Mouse (Mus musculus) heart, adult 2 months (tissue): ENCODE results near the gene Coq7. TPM values are rescaled to one million over a fixed set of nuclear protein-coding genes. Genes with fewer than 3 reads are reported as not detected.

Experiments used
- DNase-seq, 2 experiments: peaks; one replicate each; pipeline ENCODE4 v3.0.0; 2021
- H3K27ac ChIP-seq: fragments of 200-600 bp; 2 replicates; pipeline ENCODE4 v1.8.1; 2022
- H3K27me3 ChIP-seq: fragments of 200-500 bp; 2 replicates; pipeline ENCODE4 v1.6.1; 2012; ENCODE audit warnings: mild to moderate bottlenecking, low read length, inconsistent platforms, mixed read lengths; ENCODE audit not compliant: control insufficient read depth, insufficient read depth
- H3K36me3 ChIP-seq: fragments of 200-500 bp; 2 replicates; pipeline ENCODE4 v1.6.1; 2012; ENCODE audit warnings: low read length, inconsistent platforms; ENCODE audit not compliant: control insufficient read depth, insufficient read depth
- H3K4me1 ChIP-seq: fragments of 200-500 bp; 2 replicates; pipeline ENCODE4 v1.6.1; 2011; ENCODE audit warnings: low read length; ENCODE audit not compliant: control insufficient read depth, insufficient read depth
- H3K4me3 ChIP-seq: fragments of 200-600 bp; 2 replicates; pipeline ENCODE4 v1.8.1; 2022
- H3K79me2 ChIP-seq: fragments of 200-500 bp; replicated peaks from 2 replicates; pipeline ENCODE4 v1.6.1; 2012; ENCODE audit warnings: mild to moderate bottlenecking, inconsistent platforms, low read length, moderate library complexity, mixed read lengths; ENCODE audit not compliant: control insufficient read depth, insufficient read depth
- H3K9ac ChIP-seq: fragments of 200-500 bp; 2 replicates; pipeline ENCODE4 v1.6.1; 2012; ENCODE audit warnings: low read depth, mild to moderate bottlenecking, control low read depth, inconsistent platforms, low read length, mixed read lengths
- CTCF ChIP-seq: fragments of 200-600 bp; IDR thresholded peaks from 2 replicates; pipeline ENCODE4 v1.8.1; 2022; ENCODE audit warnings: antibody characterized with exemption, mild to moderate bottlenecking, moderate library complexity
- EP300 ChIP-seq: fragments of 200-500 bp; IDR thresholded peaks from 2 replicates; pipeline ENCODE4 v1.6.1; 2011; ENCODE audit warnings: low read depth, low read length, control low read depth; ENCODE audit not compliant: insufficient read depth
- POLR2A ChIP-seq: fragments of 200-500 bp; IDR thresholded peaks from 2 replicates; pipeline ENCODE4 v1.6.1; 2011; ENCODE audit warnings: mild to moderate bottlenecking, low read depth, low read length, control low read depth; ENCODE audit not compliant: insufficient read depth
- WGBS: fragments of 180-500 bp; shearing (Covaris S2); methylation state at CpG from one replicate; pipeline ENCODE4 v1.1.7; 2018; 5-methylcytosine and 5-hydroxymethylcytosine counted together
- intact Hi-C: fragments of 180-260 bp; cut with DNase I; formaldehyde crosslinking; loops from one replicate; pipeline ENCODE4 v1.15.1; 2025
- long read RNA-seq: library from polyadenylated mRNA; stranded (forward); transcript quantifications from one replicate; pipeline ENCODE4 v2.0.0, GENCODE M21; 2021
- polyA plus RNA-seq: library from polyadenylated mRNA; depleted of rRNA; stranded (reverse); fragments of >200 nt; gene quantifications from 2 replicates; pipeline ENCODE4 v1.2.3, GENCODE M21; 2012; rRNA removed
- total RNA-seq, 2 experiments: library from RNA; stranded (reverse); gene quantifications; 2 replicates each; pipeline ENCODE4 v1.2.3; 2021

The Coq7 gene
- total RNA-seq (100 to 1,000 TPM; 110 to 128 TPM), polyA plus RNA-seq (151 TPM in 2 replicates)
- long read RNA-seq, transcript Coq7-201 (6 exons, 914 nt), result major isoform, 125 of 131 reads
- long read RNA-seq, partial matches to known transcripts, result 2 of 131 reads
- long read RNA-seq, other reads (novel, unspliced or antisense), result 4 of 131 reads

GRCm38 (mm10) chr7:118533178-118533578 lies at the start of gene Coq7:
Coq7 (minus strand) TSS chr7:118533356.
- H3K36me3 ChIP-seq, result no peaks in the 10 kb centered on the region; the same call in 1 of the 2 replicates
- peak within 1 kb of the TSS; percentile 100 for H3K27ac ChIP-seq
- peak within 1 kb of the TSS; percentile 94 for H3K9ac ChIP-seq
- peaks cover 2% of the 10 kb centered on the region; the same call in 1 of the 2 replicates for H3K4me1 ChIP-seq
- H3K27me3 ChIP-seq, result no peaks in the 10 kb centered on the region
- intact Hi-C loops, result loop anchor here (1.0 to 10.0 kb wide), 3 partner anchors 42 to 418 kb away; partner anchors contain the start of genes Itpripl2 and Rps15a
- WGBS, result under 1% methylated on average over 31 of the region's 31 CpGs
- TF ChIP-seq EP300 (no peak), POLR2A (peak; percentile 91)
- DNase-seq, result peak in 1 of 2 experiments; percentile 95
- no peaks in the 10 kb centered on the region for H3K79me2 ChIP-seq
- H3K4me3 ChIP-seq, result peak within 1 kb of the TSS; percentile 91

DNA sequence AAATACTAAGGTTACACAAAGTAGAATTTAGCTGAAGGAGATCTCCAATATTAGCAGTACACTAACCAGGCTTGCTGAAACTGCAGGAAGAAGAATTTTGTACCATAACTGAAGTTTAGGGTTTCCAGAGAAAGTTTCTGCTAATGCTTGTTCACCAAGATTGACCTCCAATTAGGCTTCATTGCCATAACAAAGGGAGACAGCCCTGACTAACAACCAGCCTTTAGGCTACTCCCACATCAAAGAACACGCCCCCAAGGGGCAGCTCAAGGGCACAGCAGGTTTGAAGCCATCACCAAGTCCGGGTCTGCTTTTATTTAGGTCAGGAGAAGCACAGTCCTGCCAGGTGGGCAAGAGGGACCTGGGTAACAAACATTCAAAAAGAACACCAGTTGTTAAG lies 46.8 kb upstream of the Coq7 start:
- H3K36me3 ChIP-seq, result no peaks in the 10 kb centered on the region
- DNase-seq, result no peak
- intact Hi-C loops, result no loop called here

GRCm38 (mm10) chr7:118578269-118578668 lies 45.1 kb upstream of the Coq7 start:
- Histone ChIP-seq H3K4me3 (no peak overlapping the region), H3K27me3 (no peaks in the 10 kb centered on the region)
- WGBS, result 33% methylated on average over 3 of the region's 3 CpGs

More for the DNA sequence above, 46.8 kb upstream of the Coq7 start:
- H3K27ac ChIP-seq, result no peak overlapping the region
- 0 out of 2 replicates have a peak, but pooled peaks cover 1% of the 10 kb centered on the region for H3K79me2 ChIP-seq
- peaks cover 2% of the 10 kb centered on the region; the same call in 1 of the 2 replicates for H3K27me3 ChIP-seq
- 67% methylated on average over 2 of the region's 2 CpGs for WGBS
- H3K4me3 ChIP-seq, result no peak overlapping the region
- TF ChIP-seq CTCF, result no peak
- no peak for TF ChIP-seq POLR2A
- TF ChIP-seq EP300, result no peak
- H3K4me1 ChIP-seq, result peaks cover 4% of the 10 kb centered on the region; the same call in 1 of the 2 replicates
- no peak overlapping the region for H3K9ac ChIP-seq

DNA sequence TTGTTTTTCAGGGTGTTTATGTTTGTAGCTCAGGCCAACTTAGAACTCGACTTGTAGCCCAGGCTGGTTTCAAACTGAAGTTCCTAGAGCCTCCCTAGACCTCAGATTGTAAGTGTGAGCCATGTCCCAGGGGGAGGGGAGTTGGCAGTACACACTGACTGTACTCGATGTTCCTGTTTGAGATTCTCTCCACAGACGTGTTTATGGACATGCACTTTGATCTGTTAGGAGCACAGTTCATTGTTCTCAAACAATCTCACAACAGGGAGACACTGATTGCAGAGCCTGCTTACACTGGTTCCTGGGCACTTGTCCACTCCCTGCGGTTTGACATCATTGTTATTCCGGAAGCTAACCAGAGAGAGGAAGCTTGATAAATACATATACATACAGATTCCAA lies 38.9 kb upstream of the Coq7 start:
- no peaks in the 10 kb centered on the region for H3K27me3 ChIP-seq
- no peak for DNase-seq
- H3K4me1 ChIP-seq, result no peaks in the 10 kb centered on the region
- 34% methylated on average over 5 of the region's 5 CpGs for WGBS
- intact Hi-C loops, result no loop called here
- TF ChIP-seq POLR2A (no peak), CTCF (no peak), EP300 (no peak)
- no peak overlapping the region for H3K27ac ChIP-seq
- no peaks in the 10 kb centered on the region for H3K36me3 ChIP-seq
- H3K9ac ChIP-seq, result no peak overlapping the region
- no peaks in the 10 kb centered on the region for H3K79me2 ChIP-seq
- H3K4me3 ChIP-seq, result no peak overlapping the region

More at GRCm38 (mm10) chr7:118578269-118578668, 45.1 kb upstream of the Coq7 start:
- no peaks in the 10 kb centered on the region for H3K36me3 ChIP-seq
- peak overlapping the region; percentile 54; the same call in 1 of the 2 replicates for H3K27ac ChIP-seq
- TF ChIP-seq CTCF (no peak), POLR2A (no peak), EP300 (no peak)
- no peak for DNase-seq
- intact Hi-C loops, result no loop called here
- H3K4me1 ChIP-seq, result peaks cover 4% of the 10 kb centered on the region; the same call in 1 of the 2 replicates
- H3K79me2 ChIP-seq, result no peaks in the 10 kb centered on the region
- H3K9ac ChIP-seq, result no peak overlapping the region

DNA sequence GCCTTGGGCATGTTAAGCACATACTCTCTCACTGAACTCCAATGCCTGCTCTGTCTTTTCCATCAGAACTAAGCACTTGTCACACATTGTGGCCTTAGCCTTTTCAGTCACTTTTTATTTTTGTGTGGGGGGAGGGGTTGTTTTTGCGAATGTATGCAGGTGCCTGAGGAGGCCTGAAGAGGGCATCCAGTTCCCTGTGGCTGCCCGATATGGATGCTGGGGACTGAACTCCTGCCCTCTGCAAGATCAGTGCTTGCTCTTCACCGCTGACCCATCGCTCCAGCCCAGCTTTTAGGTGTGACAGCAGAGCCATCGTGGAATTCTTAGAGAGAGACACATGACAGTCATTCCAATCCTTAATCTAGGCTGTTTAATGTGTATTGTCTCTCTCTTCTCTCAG lies 38.2 kb upstream of the Coq7 start:
- DNase-seq, result no peak
- H3K79me2 ChIP-seq, result no peaks in the 10 kb centered on the region
- TF ChIP-seq POLR2A (no peak), EP300 (no peak), CTCF (no peak)
- no peak overlapping the region for H3K27ac ChIP-seq
- no peak overlapping the region for H3K4me3 ChIP-seq
- 68% methylated on average over 5 of the region's 5 CpGs for WGBS
- H3K27me3 ChIP-seq, result no peaks in the 10 kb centered on the region
- no peaks in the 10 kb centered on the region for H3K36me3 ChIP-seq
- no peaks in the 10 kb centered on the region for H3K4me1 ChIP-seq
- intact Hi-C loops, result no loop called here
- H3K9ac ChIP-seq, result no peak overlapping the region

DNA sequence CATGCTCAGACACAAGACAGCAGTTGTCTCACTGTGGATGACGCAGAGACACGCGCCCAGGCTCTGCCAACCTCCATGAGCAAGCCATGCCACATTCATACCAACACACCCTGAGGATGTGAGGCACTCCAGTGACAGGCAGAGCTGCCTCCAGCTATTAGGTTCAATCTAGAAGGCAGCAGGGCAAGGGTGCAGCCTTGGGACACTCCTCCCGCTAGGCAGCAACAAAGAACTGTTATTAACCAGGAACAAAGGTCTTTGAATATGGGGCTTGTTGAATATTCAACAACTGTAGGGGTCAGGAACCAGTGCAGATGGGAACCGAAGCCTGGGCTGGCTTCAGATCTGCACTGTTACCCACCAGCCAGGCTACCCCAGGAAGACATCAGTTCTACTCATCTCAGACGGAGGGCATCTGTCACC lies 36.0 kb upstream of the Coq7 start:
- H3K79me2 ChIP-seq, result no peaks in the 10 kb centered on the region
- no peak for DNase-seq
- TF ChIP-seq POLR2A, result no peak
- TF ChIP-seq CTCF, result no peak
- TF ChIP-seq EP300, result no peak
- H3K36me3 ChIP-seq, result no peaks in the 10 kb centered on the region
- no peak overlapping the region for H3K9ac ChIP-seq
- no peak overlapping the region for H3K4me3 ChIP-seq
- no peaks in the 10 kb centered on the region for H3K4me1 ChIP-seq
- no peak overlapping the region for H3K27ac ChIP-seq
- intact Hi-C loops, result no loop called here
- no peaks in the 10 kb centered on the region for H3K27me3 ChIP-seq
- 95% methylated on average over 6 of the region's 6 CpGs for WGBS
